Mouse (Mus musculus) thymus, postnatal 10 days (tissue): ENCODE results near the gene 1110057P08Rik.
"Not testable (repeated sequence)": the region's sequence is repeated elsewhere in the genome, so short reads cannot be mapped to it uniquely, and the experiment has no call there.

Experiments used
- DNase-seq, 2 experiments: peaks; one replicate each; pipeline ENCODE4 v3.0.0; 2021; ENCODE audit warnings: low spot score in 2 of 2

The 1110057P08Rik gene

DNA sequence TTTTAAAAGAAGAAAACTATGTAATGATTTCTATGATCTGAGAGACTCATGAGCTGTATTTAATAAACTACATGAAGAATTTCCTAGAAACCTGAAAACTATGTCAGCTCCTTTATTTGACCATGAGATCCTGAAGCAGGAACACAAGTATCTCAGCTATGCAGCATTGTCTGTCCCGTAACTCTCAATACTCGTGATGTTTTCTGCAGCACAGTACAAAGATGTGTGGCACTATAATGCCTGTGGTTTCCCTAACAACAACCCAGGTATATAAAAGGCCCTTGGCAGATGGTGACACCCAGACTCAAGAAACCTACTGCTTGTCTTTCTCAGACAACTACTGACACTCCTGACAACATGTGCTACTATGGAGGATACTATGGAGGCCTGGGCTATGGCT is at the start of gene 1110057P08Rik:
Gene 1110057P08Rik, plus strand, starts transcription at position 301 of the 400 bp plus-strand sequence.
- DNase-seq: no peak

DNA sequence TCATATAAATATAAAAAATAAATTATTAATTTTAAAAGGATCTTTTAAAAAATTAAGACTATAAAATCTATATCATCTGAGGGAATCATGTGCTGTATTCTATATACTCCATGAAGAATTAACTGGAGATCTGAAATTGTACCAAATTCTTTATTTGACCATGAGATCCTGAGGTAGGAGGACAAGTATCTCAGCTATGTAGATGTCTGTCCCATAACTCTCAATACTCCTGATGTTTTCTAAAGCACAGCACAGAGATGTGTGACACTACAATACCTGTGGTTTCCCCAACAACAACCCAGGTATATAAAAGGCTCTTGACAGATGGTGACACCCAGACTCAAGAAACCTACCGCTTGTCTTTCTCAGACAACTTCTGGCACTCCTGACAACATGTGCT is 34.0 kb upstream of the 1110057P08Rik start, which contains the start of gene Gm6358:
Gene Gm6358, plus strand, starts transcription at position 301 of the 400 bp plus-strand sequence.
- DNase-seq: no peak

DNA sequence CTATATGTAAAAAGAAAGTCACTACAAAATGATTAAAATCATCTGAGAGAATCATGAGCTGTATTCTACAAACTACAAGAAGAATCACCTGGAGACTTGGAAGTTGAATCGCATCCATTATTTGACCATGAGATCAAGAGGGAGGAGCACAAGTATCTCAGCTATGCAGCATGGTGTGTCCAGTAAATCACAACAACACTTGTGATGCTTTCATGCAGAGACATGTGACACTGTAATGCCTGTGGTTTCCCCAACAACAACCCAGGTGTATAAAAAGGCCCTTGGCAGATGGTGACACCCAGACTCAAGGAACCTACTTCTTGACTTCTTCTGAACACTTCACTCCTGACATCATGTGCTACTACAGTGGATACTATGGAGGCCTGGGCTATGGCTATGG is 23.7 kb upstream of the 1110057P08Rik start, which contains the start of gene Gm10061:
Gene Gm10061, plus strand, starts transcription at position 301 of the 400 bp plus-strand sequence.
- DNase-seq: no peak

DNA sequence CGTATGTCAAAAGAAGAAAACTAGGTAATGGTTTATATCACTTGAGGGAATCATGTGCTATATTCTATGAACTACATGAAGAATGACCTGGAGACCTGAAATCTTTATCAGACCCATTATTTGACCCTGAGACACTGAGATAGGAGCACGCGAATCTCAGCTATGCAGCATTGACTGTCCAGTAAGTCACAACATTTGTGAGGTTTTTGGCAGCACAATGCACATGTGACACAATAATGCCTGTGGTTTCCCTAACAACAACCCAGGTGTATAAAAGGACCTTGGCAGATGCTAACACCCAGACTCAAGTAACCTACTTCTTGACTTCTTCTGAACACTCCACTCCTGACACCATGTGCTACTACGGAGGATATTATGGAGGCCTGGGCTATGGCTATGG is 16.9 kb upstream of the 1110057P08Rik start, which contains the start of gene Gm9789:
Gene Gm9789, plus strand, starts transcription at position 301 of the 400 bp plus-strand sequence.
- no peak for DNase-seq

DNA sequence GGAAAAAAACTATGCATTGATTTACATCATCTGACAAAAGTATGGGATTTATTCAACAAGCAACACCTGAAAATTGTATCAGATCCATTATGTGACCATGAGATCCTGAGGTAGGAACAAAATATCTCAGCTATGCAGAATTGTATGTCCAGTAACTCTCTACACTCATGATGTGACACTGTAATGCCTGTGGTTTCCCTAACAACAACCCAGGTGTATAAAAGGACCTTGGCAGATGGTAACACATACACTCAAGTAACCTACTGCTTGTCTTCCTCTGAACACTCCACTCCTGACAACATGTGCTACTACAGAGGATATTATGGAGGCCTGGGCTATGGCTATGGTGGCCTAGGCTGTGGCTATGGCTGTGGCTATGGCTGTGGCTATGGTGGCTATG is 5.3 kb upstream of the 1110057P08Rik start, which contains the start of gene Gm7735:
Gene Gm7735, plus strand, starts transcription at position 301 of the 400 bp plus-strand sequence.
- DNase-seq: not testable (repeated sequence)

DNA sequence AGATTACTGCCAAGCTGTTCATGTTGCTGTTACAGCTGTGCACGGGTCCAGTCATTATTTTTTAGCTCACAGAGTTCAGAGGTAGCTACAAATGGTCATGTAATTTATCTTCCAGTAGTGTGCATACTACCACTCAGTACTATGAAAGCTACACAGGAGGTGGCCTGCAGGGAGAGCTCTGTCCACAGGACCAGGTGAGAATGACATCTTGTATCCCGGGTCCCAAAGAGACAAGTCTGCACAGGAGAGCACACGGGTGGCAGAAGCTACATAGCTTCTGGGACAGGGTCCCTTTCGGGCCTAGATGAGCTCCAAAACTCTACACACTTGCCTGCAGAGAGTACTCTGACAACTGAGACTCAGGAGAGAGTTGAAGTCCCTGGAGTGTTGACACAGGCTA is 14.1 kb downstream of the 1110057P08Rik start:
- no peak for DNase-seq

DNA sequence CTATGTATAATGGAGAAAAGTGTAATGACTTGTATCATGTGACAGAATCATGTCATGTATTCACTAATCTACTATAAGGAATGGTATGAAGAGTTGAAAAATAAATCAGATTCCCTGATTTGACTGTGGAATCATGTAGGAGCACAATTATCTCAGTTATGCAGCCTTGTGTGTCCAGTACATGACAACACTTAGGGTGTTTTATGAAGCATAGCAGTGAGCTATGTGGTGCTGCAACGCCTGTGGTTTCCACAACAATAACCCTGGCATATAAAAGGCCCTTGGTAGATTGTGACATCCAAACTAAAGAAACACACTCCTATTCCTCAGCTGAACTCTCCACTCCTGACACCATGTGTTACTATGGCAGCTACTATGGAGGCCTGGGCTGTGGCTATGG is 31.0 kb downstream of the 1110057P08Rik start, which contains the start of gene Krtap20-2:
Gene Krtap20-2, plus strand, starts transcription at position 301 of the 400 bp plus-strand sequence.
- no peak for DNase-seq
